Mouse (Mus musculus): Measurements from ENCODE around the gene Atpaf1.

DNA sequence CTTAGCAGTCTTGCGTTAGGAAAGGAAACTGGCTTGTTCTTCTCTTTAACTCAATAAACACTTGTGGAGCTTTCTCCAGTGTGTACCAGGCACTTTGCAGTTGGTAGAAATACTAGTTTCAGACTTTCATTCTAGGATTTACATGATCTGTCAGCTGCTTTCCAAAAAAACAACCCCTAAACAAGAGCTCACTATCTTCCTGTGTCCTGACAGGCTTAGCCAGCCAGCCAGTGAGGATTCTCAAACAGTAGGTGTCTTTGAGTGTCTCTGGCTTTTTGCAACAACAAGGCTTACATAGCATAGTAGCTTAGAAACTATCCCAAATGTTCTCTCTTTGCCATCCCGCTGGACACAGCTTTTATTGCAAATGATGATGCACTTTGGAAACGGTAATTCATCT is 30.5 kb upstream of the Atpaf1 start:
- TF ChIP-seq POLR2A (IDR thresholded peaks at IDR 0.05; ENCODE audit: insufficient read depth, low read depth, low read length) (no peak), CTCF (IDR thresholded peaks at IDR 0.05) (no peak), EP300 (IDR thresholded peaks at IDR 0.05; ENCODE audit: insufficient read depth, low read depth, low read length) (no peak)
